Mouse (Mus musculus) liver, embryonic 13.5 days (tissue): ENCODE data around the gene Plekhg3. TPM values are rescaled to one million over a fixed set of nuclear protein-coding genes. Genes with fewer than 3 reads are reported as not detected.

ENCODE experiments used
- ATAC-seq: fragments of 200-750 bp; cut with Nextera tagmentation; 2 replicates; pipeline ENCODE4 v1.8.0; 2017; ENCODE audit warnings: low read depth, mild to moderate bottlenecking, moderate number of reproducible peaks, moderate library complexity
- DNase-seq: peaks from one replicate; pipeline ENCODE4 v3.0.0; 2022
- H3K27ac ChIP-seq: fragments of 300-500 bp; sonication (generic); 2 replicates; pipeline ENCODE4 v1.5.1; 2015; ENCODE audit warnings: moderate library complexity, mild to moderate bottlenecking, inconsistent platforms
- H3K27me3 ChIP-seq: fragments of 300-500 bp; sonication (generic); 2 replicates; pipeline ENCODE4 v1.6.1; 2015; ENCODE audit warnings: mild to moderate bottlenecking, inconsistent platforms
- H3K36me3 ChIP-seq: fragments of 300-500 bp; sonication (generic); 2 replicates; pipeline ENCODE4 v1.6.1; 2015; ENCODE audit warnings: mild to moderate bottlenecking, inconsistent platforms
- H3K4me1 ChIP-seq: fragments of 300-500 bp; sonication (generic); replicated peaks from 2 replicates; pipeline ENCODE4 v1.6.1; 2015; ENCODE audit warnings: inconsistent platforms
- H3K4me2 ChIP-seq: fragments of 300-500 bp; sonication (generic); 2 replicates; pipeline ENCODE4 v1.6.1; 2015; ENCODE audit warnings: inconsistent platforms, mild to moderate bottlenecking, moderate library complexity
- H3K4me3 ChIP-seq: fragments of 300-500 bp; sonication (generic); replicated peaks from 2 replicates; pipeline ENCODE4 v1.5.1; 2015; ENCODE audit warnings: mild to moderate bottlenecking, inconsistent platforms
- H3K9ac ChIP-seq: fragments of 300-500 bp; sonication (generic); 2 replicates; pipeline ENCODE4 v1.6.1; 2015; ENCODE audit warnings: mild to moderate bottlenecking, inconsistent platforms
- H3K9me3 ChIP-seq: fragments of 300-500 bp; sonication (generic); replicated peaks from 2 replicates; pipeline ENCODE4 v1.6.1; 2016; ENCODE audit warnings: inconsistent platforms
- WGBS: fragments of 180-500 bp; shearing (Covaris S2); methylation state at CpG from one replicate; pipeline ENCODE4 v1.1.7; 2015; ENCODE audit not compliant: insufficient replicate concordance; 5-methylcytosine and 5-hydroxymethylcytosine counted together
- polyA plus RNA-seq: library from polyadenylated mRNA; unstranded; fragments of >200 nt; fragmentation: Nextera tagmentation; extraction: Ambion mirVana; gene quantifications from 2 replicates; pipeline ENCODE4 v1.2.1, GENCODE M21; 2015

The Plekhg3 gene
- 1.7 and 1.9 TPM in 2 replicates for polyA plus RNA-seq

- WGBS, result 46% methylated on average over 6 of the region's 6 CpGs
- Histone ChIP-seq H3K4me2 (no peak within 1 kb of the TSS), H3K27ac (no peak within 1 kb of the TSS), H3K9ac (no peak within 1 kb of the TSS), H3K9me3 (no peaks in the 10 kb centered on the region), H3K36me3 (no peaks in the 10 kb centered on the region), H3K27me3 (peaks cover 88% of the 10 kb centered on the region), H3K4me1 (peaks cover 43% of the 10 kb centered on the region), H3K4me3 (no peak within 1 kb of the TSS)
- no peak for ATAC-seq
- DNase-seq, result no peak
These were observed at the start of gene Plekhg3 for GRCm38 (mm10) chr12:76530580-76531139. Gene Plekhg3, plus strand, starts transcription at chr12:76530891.

GRCm38 (mm10) chr12:76482446-76482845 is 48.2 kb upstream of the Plekhg3 start:
- no peak overlapping the region for H3K4me3 ChIP-seq
- 61% methylated on average over 2 of the region's 2 CpGs for WGBS
- H3K4me1 ChIP-seq, result no peaks in the 10 kb centered on the region
- no peak overlapping the region for H3K9ac ChIP-seq
- H3K36me3 ChIP-seq, result no peaks in the 10 kb centered on the region
- 0 out of 2 replicates have a peak, but pooled peaks cover 3% of the 10 kb centered on the region for H3K27me3 ChIP-seq
- no peaks in the 10 kb centered on the region for H3K9me3 ChIP-seq
- DNase-seq (no peak), ATAC-seq (no peak)
- H3K27ac ChIP-seq, result no peak overlapping the region
- no peak overlapping the region for H3K4me2 ChIP-seq

GRCm38 (mm10) chr12:76482948-76483347 is 47.7 kb upstream of the Plekhg3 start:
- H3K4me3 ChIP-seq, result no peak overlapping the region
- H3K4me1 ChIP-seq, result no peaks in the 10 kb centered on the region
- H3K36me3 ChIP-seq, result no peaks in the 10 kb centered on the region
- no peaks in the 10 kb centered on the region for H3K9me3 ChIP-seq
- no peak overlapping the region for H3K4me2 ChIP-seq
- ATAC-seq (no peak), DNase-seq (no peak)
- H3K9ac ChIP-seq, result no peak overlapping the region
- whole genome bisulfite sequencing, result 76% methylated on average over 2 of the region's 2 CpGs
- 0 out of 2 replicates have a peak, but pooled peaks cover 3% of the 10 kb centered on the region for H3K27me3 ChIP-seq
- H3K27ac ChIP-seq, result no peak overlapping the region

- Histone ChIP-seq H3K4me3 (no peak overlapping the region), H3K36me3 (no peaks in the 10 kb centered on the region), H3K4me2 (no peak overlapping the region), H3K9ac (no peak overlapping the region), H3K4me1 (no peaks in the 10 kb centered on the region), H3K9me3 (no peaks in the 10 kb centered on the region), H3K27ac (no peak overlapping the region), H3K27me3 (no peaks in the 10 kb centered on the region)
- no peak for ATAC-seq
- 26% methylated on average over 4 of the region's 4 CpGs for WGBS
- DNase-seq, result no peak
These were observed 45.8 kb upstream of the Plekhg3 start for GRCm38 (mm10) chr12:76484881-76485280.

- Histone ChIP-seq H3K4me2 (no peak overlapping the region), H3K9me3 (no peaks in the 10 kb centered on the region), H3K27ac (no peak overlapping the region), H3K4me3 (no peak overlapping the region), H3K9ac (no peak overlapping the region), H3K27me3 (no peaks in the 10 kb centered on the region), H3K4me1 (no peaks in the 10 kb centered on the region), H3K36me3 (no peaks in the 10 kb centered on the region)
- no peak for ATAC-seq
- WGBS, result 47% methylated on average over 11 of the region's 11 CpGs
- no peak for DNase-seq
These were observed 45.3 kb upstream of the Plekhg3 start for GRCm38 (mm10) chr12:76485381-76485780.

GRCm38 (mm10) chr12:76486943-76487342 is 43.7 kb upstream of the Plekhg3 start:
- WGBS, result 27% methylated on average over 9 of the region's 9 CpGs
- ATAC-seq (no peak), DNase-seq (no peak)
- H3K36me3 ChIP-seq, result no peaks in the 10 kb centered on the region
- no peak overlapping the region for H3K4me2 ChIP-seq
- no peaks in the 10 kb centered on the region for H3K27me3 ChIP-seq
- H3K9ac ChIP-seq, result no peak overlapping the region
- H3K4me1 ChIP-seq, result no peaks in the 10 kb centered on the region
- H3K27ac ChIP-seq, result no peak overlapping the region
- no peak overlapping the region for H3K4me3 ChIP-seq
- no peaks in the 10 kb centered on the region; the same call in 1 of the 2 replicates for H3K9me3 ChIP-seq

GRCm38 (mm10) chr12:76490798-76491197 is 39.9 kb upstream of the Plekhg3 start:
- Histone ChIP-seq H3K9ac (no peak overlapping the region), H3K27me3 (0 out of 2 replicates have a peak, but pooled peaks cover 6% of the 10 kb centered on the region), H3K9me3 (no peaks in the 10 kb centered on the region; the same call in 1 of the 2 replicates), H3K4me2 (no peak overlapping the region), H3K36me3 (no peaks in the 10 kb centered on the region), H3K27ac (no peak overlapping the region), H3K4me1 (no peaks in the 10 kb centered on the region), H3K4me3 (no peak overlapping the region)
- DNase-seq (no peak), ATAC-seq (no peak)
- WGBS, result 50% methylated on average over 1 of the region's 1 CpGs

GRCm38 (mm10) chr12:76493462-76493861 is 37.2 kb upstream of the Plekhg3 start:
- Histone ChIP-seq H3K27me3 (0 out of 2 replicates have a peak, but pooled peaks cover 9% of the 10 kb centered on the region), H3K27ac (no peak overlapping the region), H3K4me3 (no peak overlapping the region), H3K4me1 (no peaks in the 10 kb centered on the region), H3K9me3 (no peaks in the 10 kb centered on the region; the same call in 1 of the 2 replicates), H3K9ac (no peak overlapping the region), H3K36me3 (no peaks in the 10 kb centered on the region), H3K4me2 (no peak overlapping the region)
- no peak for ATAC-seq
- DNase-seq, result no peak
- 46% methylated on average over 5 of the region's 5 CpGs for WGBS

GRCm38 (mm10) chr12:76495381-76495780 is 35.3 kb upstream of the Plekhg3 start:
- 43% methylated on average over 4 of the region's 4 CpGs for WGBS
- no peak for ATAC-seq

GRCm38 (mm10) chr12:76496324-76496723 is 34.4 kb upstream of the Plekhg3 start:
- 22% methylated on average over 12 of the region's 12 CpGs for WGBS
- Histone ChIP-seq H3K36me3 (no peaks in the 10 kb centered on the region), H3K27me3 (0 out of 2 replicates have a peak, but pooled peaks cover 9% of the 10 kb centered on the region), H3K27ac (no peak overlapping the region), H3K4me2 (no peak overlapping the region), H3K4me1 (peaks cover 15% of the 10 kb centered on the region), H3K4me3 (no peak overlapping the region), H3K9me3 (no peaks in the 10 kb centered on the region; the same call in 1 of the 2 replicates), H3K9ac (no peak overlapping the region)
- DNase-seq (no peak), ATAC-seq (no peak)

More at GRCm38 (mm10) chr12:76495381-76495780, 35.3 kb upstream of the Plekhg3 start:
- Histone ChIP-seq H3K4me1 (peaks cover 7% of the 10 kb centered on the region), H3K27me3 (0 out of 2 replicates have a peak, but pooled peaks cover 9% of the 10 kb centered on the region), H3K36me3 (no peaks in the 10 kb centered on the region), H3K4me3 (no peak overlapping the region), H3K4me2 (no peak overlapping the region), H3K9me3 (no peaks in the 10 kb centered on the region; the same call in 1 of the 2 replicates), H3K9ac (no peak overlapping the region), H3K27ac (no peak overlapping the region)
- no peak for DNase-seq

- no peak overlapping the region for H3K4me3 ChIP-seq
- H3K9me3 ChIP-seq, result no peaks in the 10 kb centered on the region
- 67% methylated on average over 9 of the region's 9 CpGs for WGBS
- no peak overlapping the region for H3K4me2 ChIP-seq
- DNase-seq (no peak), ATAC-seq (no peak)
- H3K27ac ChIP-seq, result no peak overlapping the region
- H3K4me1 ChIP-seq, result peaks cover 15% of the 10 kb centered on the region
- no peaks in the 10 kb centered on the region for H3K36me3 ChIP-seq
- no peak overlapping the region for H3K9ac ChIP-seq
- 0 out of 2 replicates have a peak, but pooled peaks cover 9% of the 10 kb centered on the region for H3K27me3 ChIP-seq
These were observed 31.4 kb upstream of the Plekhg3 start for GRCm38 (mm10) chr12:76499276-76499675.

- H3K4me2 ChIP-seq, result no peak overlapping the region
- H3K9ac ChIP-seq, result no peak overlapping the region
- H3K27me3 ChIP-seq, result 0 out of 2 replicates have a peak, but pooled peaks cover 9% of the 10 kb centered on the region
- H3K36me3 ChIP-seq, result no peaks in the 10 kb centered on the region
- 50% methylated on average over 6 of the region's 6 CpGs for WGBS
- H3K27ac ChIP-seq, result no peak overlapping the region
- DNase-seq (no peak), ATAC-seq (no peak)
- H3K4me3 ChIP-seq, result no peak overlapping the region
- no peaks in the 10 kb centered on the region for H3K9me3 ChIP-seq
- H3K4me1 ChIP-seq, result peaks cover 15% of the 10 kb centered on the region
These were observed 30.6 kb upstream of the Plekhg3 start for GRCm38 (mm10) chr12:76500055-76500454.
